Mouse (Mus musculus) midbrain, embryonic 14.5 days (tissue): ENCODE measurements at regions not wholly inside any gene's neighbourhood (a gene's known extent, or its start where the extent isn't known, plus 50 kb on each side); places are given as distances from the start of the nearest gene placed in this dataset.
A peak's percentile ranks its signal among the peaks of the same experiment; 100 is the strongest.

Experiments used
- ATAC-seq: fragments of 200-750 bp; cut with Nextera tagmentation; 2 replicates; pipeline ENCODE4 v1.8.0; 2017; ENCODE audit warnings: moderate number of reproducible peaks, moderate library complexity; ENCODE audit not compliant: low FRiP score, low TSS enrichment
- DNase-seq: peaks from one replicate; pipeline ENCODE4 v3.0.0-alpha.2; 2015
- H3K27ac ChIP-seq: fragments of 300-500 bp; sonication (generic); replicated peaks from 2 replicates; pipeline ENCODE4 v1.5.1; 2014; ENCODE audit warnings: mild to moderate bottlenecking, low read depth, low read length, moderate library complexity
- H3K27me3 ChIP-seq: fragments of 300-500 bp; sonication (generic); 2 replicates; pipeline ENCODE4 v1.6.1; 2014; ENCODE audit warnings: low read length, control low read depth, mixed read lengths; ENCODE audit not compliant: control insufficient read depth, insufficient read depth
- H3K36me3 ChIP-seq: fragments of 300-500 bp; sonication (generic); 2 replicates; pipeline ENCODE4 v1.6.1; 2014; ENCODE audit warnings: low read length, control low read depth; ENCODE audit not compliant: control insufficient read depth, insufficient read depth
- H3K4me1 ChIP-seq: fragments of 300-500 bp; sonication (generic); 2 replicates; pipeline ENCODE4 v1.6.1; 2014; ENCODE audit warnings: mild to moderate bottlenecking, antibody characterized with exemption, low read length, control low read depth; ENCODE audit not compliant: control insufficient read depth, insufficient read depth
- H3K4me2 ChIP-seq: fragments of 300-500 bp; sonication (generic); 2 replicates; pipeline ENCODE4 v1.6.1; 2014; ENCODE audit warnings: mild to moderate bottlenecking, low read length, moderate library complexity
- H3K4me3 ChIP-seq: fragments of 300-500 bp; sonication (generic); replicated peaks from 2 replicates; pipeline ENCODE4 v1.5.1; 2014; ENCODE audit warnings: low read depth, low read length
- H3K9ac ChIP-seq: fragments of 300-500 bp; sonication (generic); replicated peaks from 2 replicates; pipeline ENCODE4 v1.6.1; 2014; ENCODE audit warnings: mild to moderate bottlenecking, low read length, moderate library complexity
- H3K9me3 ChIP-seq: fragments of 300-500 bp; sonication (generic); 2 replicates; pipeline ENCODE4 v1.6.1; 2016; ENCODE audit warnings: low read length, control low read depth, mixed read lengths; ENCODE audit not compliant: control insufficient read depth
- WGBS: fragments of 180-500 bp; shearing (Covaris S2); extraction: QIAGEN DNeasy Blood & Tissue Kit; methylation state at CpG from one replicate; pipeline ENCODE4 v1.1.7; 2014; 5-methylcytosine and 5-hydroxymethylcytosine counted together

DNA sequence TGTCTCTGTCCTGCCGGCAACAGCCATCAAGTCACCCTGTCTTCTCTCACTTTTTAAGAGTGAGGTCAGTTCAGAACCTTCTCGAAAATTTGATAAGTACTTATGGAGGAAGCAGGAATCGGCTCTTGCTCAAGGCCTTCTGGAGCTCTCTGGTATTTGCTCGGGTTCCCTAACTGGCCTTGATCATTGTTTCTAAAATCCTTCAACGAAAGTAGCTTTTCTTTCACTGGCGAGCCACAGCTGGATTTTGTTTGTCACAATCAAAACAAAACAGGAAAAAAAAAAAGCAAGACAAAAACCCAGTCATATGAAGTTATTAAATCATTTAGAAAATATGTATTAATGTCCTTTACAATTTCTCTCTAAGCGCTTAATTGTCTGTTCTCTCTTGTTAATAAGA lies 156.6 kb upstream of the Tex13c2 start:
- no peak for ATAC-seq
- DNase-seq = no peak

DNA sequence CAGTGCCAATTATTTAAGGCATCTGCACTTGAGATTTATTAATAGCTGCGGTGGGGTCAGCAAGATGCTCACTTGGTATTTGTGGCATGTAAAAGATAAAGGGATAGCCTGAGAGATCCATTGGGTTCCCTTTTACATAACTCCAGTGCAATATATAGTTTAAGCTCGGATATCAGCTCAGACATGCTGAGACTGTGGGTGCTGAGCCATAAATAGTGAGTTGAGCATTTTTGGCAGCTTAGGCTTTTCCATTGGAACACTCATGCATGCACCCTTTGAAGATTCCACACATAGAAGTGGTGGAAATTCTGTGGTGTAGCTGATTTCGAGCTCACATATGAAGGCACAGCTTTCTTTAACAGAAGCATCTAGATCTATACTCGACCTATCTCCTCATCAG lies 155.9 kb upstream of the Tex13c2 start:
- no peak overlapping the region for H3K9ac ChIP-seq
- H3K36me3 ChIP-seq = no peaks in the 10 kb centered on the region
- no peak overlapping the region for H3K27ac ChIP-seq
- H3K4me2 ChIP-seq = no peak overlapping the region
- 66% methylated on average over 4 of the region's 4 CpGs for WGBS
- no peaks in the 10 kb centered on the region for H3K9me3 ChIP-seq
- H3K27me3 ChIP-seq = no peaks in the 10 kb centered on the region
- DNase-seq (no peak), ATAC-seq (no peak)
- H3K4me3 ChIP-seq = no peak overlapping the region
- no peaks in the 10 kb centered on the region for H3K4me1 ChIP-seq

More for the DNA sequence above, 156.6 kb upstream of the Tex13c2 start:
- no peaks in the 10 kb centered on the region for H3K9me3 ChIP-seq
- H3K27ac ChIP-seq = no peak overlapping the region
- no peak overlapping the region for H3K9ac ChIP-seq
- H3K4me3 ChIP-seq = no peak overlapping the region
- H3K4me2 ChIP-seq = no peak overlapping the region
- H3K36me3 ChIP-seq = no peaks in the 10 kb centered on the region
- H3K27me3 ChIP-seq = no peaks in the 10 kb centered on the region
- no peaks in the 10 kb centered on the region for H3K4me1 ChIP-seq
- 84% methylated on average over 7 of the region's 7 CpGs for WGBS

DNA sequence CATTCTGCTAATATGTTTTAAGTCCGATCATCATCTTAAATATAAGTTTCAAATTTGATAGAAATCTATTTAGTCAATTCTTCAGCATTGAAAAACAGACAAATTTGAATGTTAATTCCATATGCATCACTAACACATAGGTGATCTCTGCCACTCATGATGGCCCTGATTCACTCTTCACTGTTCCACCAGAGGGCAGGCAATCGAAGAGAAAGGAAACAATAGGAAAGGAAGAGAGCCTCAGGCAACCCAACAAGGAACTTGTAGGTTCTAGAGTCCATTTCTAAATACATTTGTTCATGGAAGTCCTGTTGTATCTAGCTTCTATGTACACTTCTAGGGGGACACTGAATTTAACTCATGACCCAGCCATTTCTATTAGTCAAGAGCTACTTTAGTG lies 154.7 kb upstream of the Tex13c2 start:
- ATAC-seq (no peak), DNase-seq (no peak)
- WGBS = 95% methylated on average over 2 of the region's 2 CpGs
- Histone ChIP-seq H3K4me3 (no peak overlapping the region), H3K36me3 (no peaks in the 10 kb centered on the region), H3K4me2 (no peak overlapping the region), H3K9me3 (no peaks in the 10 kb centered on the region), H3K27ac (no peak overlapping the region), H3K9ac (no peak overlapping the region), H3K27me3 (no peaks in the 10 kb centered on the region), H3K4me1 (no peaks in the 10 kb centered on the region)

DNA sequence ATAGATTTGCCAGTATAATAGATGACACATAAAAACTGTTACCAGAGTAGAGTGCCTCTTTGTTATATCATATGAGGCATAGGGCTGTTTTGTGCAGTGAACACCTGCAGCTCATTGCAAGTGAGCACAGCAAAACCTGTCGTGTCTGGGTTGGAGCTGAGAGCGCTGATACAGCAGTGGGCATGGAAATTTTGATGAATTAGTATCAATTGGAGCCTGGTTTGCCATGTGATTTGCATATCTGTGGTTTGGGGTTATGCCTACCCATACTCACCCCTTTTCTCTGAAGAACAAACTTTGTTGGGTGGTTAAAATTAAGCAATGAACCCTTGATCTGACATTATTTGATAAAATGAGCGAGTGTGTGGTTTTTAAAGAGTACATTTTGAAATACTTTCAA lies 152.7 kb upstream of the Tex13c2 start:
- DNase-seq = no peak
- Histone ChIP-seq H3K9ac (no peak overlapping the region), H3K36me3 (no peaks in the 10 kb centered on the region), H3K4me3 (no peak overlapping the region), H3K9me3 (no peaks in the 10 kb centered on the region), H3K27me3 (no peaks in the 10 kb centered on the region), H3K4me1 (no peaks in the 10 kb centered on the region), H3K4me2 (no peak overlapping the region), H3K27ac (no peak overlapping the region)
- no peak for ATAC-seq
- 90% methylated on average over 3 of the region's 3 CpGs for WGBS

DNA sequence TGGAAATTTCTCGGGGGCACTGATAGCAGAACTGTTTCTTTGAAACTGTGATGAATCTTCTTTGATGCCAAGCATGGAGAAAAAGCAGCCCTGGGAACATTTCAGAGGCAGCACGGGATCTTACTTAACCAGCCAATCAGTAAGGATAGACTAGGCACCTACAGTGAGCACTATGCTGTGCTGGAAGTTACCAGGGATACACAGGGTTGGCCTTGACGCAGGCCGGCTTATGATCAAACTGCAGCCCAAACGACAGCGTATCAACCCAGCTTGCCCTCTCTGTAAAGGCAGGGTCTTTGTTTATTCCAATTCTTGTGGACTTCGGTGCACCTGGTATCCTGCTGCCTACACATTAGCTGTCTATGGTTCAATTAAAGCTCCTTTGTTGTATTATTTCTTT lies 147.1 kb upstream of the Tex13c2 start:
- no peak for ATAC-seq
- Histone ChIP-seq H3K4me3 (no peak overlapping the region), H3K27ac (no peak overlapping the region), H3K4me2 (no peak overlapping the region), H3K9me3 (no peaks in the 10 kb centered on the region), H3K27me3 (no peaks in the 10 kb centered on the region), H3K36me3 (no peaks in the 10 kb centered on the region), H3K9ac (no peak overlapping the region), H3K4me1 (peaks cover 2% of the 10 kb centered on the region; the same call in 1 of the 2 replicates)
- 27% methylated on average over 7 of the region's 7 CpGs for WGBS
- no peak for DNase-seq

DNA sequence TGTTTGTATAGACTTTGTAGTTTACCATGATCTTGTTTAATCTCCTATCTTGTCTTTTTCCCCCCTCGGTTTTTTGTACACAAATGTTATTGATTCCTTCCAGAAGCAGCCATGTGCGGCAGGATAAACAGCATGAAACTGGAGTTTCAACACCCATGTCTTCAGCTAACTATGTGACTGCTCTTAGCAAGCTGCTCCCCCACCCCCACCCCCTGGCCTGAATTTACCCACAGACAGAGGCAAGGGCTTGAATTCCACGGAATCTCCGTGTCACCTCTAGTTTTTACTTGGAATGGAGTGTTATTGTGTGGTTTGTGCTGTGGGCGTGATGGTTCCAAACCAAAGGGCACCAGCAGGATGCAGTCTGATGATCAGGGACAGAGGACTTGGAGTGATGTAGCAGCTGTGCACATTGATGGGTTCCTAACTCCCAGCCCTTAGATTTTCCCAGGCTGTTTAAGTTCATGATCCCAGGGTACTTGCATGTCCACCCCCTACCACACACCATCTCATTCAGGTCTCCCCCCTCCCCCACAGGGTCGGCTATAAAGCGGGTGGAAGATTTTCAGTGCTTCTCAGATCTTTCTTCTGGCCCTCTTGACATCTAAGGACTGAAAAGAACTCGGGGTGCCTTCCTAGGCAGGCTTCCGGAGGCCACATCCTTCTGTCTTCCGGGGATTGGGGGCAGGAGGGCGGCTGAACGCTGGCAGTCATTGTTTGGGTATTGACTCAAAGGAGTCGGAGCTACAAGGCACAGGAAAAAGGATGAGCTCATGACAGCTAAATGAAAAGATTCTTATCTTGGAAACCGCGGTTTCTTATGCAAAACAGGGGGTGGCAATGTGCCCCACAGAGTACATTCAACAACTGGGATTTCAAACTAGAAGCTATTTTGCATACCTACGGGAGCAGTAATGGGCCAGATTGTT lies 146.3 kb upstream of the Tex13c2 start:
- peak; percentile 47 for DNase-seq

DNA sequence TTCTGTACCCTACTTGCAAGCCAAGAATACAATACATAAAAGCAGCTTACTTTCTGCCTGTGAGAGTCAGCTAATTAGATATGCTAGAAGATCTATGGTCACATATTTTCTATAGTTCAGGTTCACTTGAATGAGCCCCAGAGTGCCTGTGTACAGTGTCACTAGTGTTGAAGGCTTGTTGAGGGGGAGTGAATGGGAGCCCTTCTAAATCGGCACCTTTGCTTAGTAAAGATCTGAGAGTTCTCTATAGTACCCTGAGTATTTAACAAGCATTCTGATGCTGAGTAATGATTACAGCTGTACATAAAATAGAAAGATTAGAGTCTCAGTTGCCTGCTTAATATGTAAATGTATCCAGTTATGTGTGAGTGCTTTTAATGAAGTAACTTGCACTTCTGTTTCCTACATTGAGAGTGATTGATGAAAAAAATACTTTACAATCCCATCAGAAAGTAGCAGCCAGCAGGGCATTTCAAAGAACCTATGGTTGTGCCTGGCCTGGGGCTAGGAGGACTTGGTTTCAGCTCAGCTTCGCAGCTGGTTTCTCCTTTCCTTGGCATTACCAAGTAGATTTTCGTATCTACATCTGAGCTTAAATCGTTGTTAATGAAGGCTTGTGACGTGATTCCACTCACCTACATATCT lies 136.8 kb upstream of the Tex13c2 start:
- Histone ChIP-seq H3K27me3 (no peaks in the 10 kb centered on the region), H3K4me3 (no peak overlapping the region), H3K4me2 (no peak overlapping the region), H3K36me3 (no peaks in the 10 kb centered on the region), H3K27ac (no peak overlapping the region), H3K9ac (no peak overlapping the region), H3K4me1 (no peaks in the 10 kb centered on the region), H3K9me3 (no peaks in the 10 kb centered on the region)
- ATAC-seq = no peak
- WGBS = 68% methylated on average over 5 of the region's 5 CpGs
- no peak for DNase-seq

More for the DNA sequence above, 146.3 kb upstream of the Tex13c2 start:
- Histone ChIP-seq H3K4me1 (peaks cover 2% of the 10 kb centered on the region; the same call in 1 of the 2 replicates), H3K27me3 (no peaks in the 10 kb centered on the region), H3K27ac (peak overlapping the region; percentile 63), H3K4me2 (peak overlapping the region; percentile 31), H3K9ac (no peak overlapping the region), H3K9me3 (no peaks in the 10 kb centered on the region), H3K36me3 (no peaks in the 10 kb centered on the region), H3K4me3 (no peak overlapping the region)
- 18% methylated on average over 16 of the region's 16 CpGs for WGBS
- peak; percentile 55; the same call in 1 of the 2 replicates for ATAC-seq

DNA sequence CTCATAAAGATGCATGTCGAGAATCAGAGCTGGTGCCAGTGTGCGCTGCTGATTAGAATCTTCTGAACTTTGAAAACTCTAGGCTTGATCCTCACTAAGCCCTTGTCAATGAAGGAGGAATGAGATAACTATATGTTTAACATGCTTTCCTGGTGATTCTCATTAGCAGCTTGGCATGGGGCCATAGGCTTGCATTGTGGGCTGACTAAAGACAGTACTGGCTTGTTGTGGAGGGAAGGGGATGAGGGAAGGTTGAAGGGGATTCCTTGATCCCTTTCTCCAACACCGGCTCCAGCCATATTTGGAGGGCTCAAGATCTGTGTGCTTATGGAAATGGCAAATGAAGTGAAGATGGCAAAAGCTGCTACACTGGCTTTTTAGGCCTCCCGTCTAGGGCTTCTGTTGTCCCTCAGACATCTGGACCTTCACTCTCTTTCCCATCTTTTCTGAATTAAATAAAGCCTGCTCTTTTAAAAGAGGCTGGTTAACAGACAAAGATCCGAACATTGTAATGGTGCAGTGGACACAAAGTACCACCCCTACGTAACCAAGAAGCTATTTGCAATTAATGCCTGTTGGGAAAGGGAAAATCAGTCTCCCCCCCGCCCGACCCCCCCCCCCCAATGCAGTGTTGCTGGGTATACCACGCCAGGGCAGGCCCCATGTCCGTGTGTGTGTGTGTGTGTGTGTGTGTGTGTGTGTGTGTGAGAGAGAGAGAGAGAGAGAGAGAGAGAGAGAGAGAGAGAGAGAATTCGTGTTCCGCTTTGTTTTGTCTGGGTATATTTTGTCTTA lies 129.9 kb upstream of the Tex13c2 start:
- Histone ChIP-seq H3K9me3 (no peaks in the 10 kb centered on the region), H3K4me2 (peak overlapping the region; percentile 47), H3K4me3 (no peak overlapping the region), H3K27ac (0 out of 2 replicates have a peak overlapping the region, but pooled peaks have one; percentile 33), H3K9ac (no peak overlapping the region), H3K4me1 (no peaks in the 10 kb centered on the region), H3K36me3 (no peaks in the 10 kb centered on the region), H3K27me3 (no peaks in the 10 kb centered on the region)
- 20% methylated on average over 12 of the region's 12 CpGs for WGBS
- ATAC-seq = peak; percentile 25; the same call in 1 of the 2 replicates
- peak; percentile 69 for DNase-seq
